8 mouse cellular contexts compared by ENCODE assay signal in the genomic region with DNA sequence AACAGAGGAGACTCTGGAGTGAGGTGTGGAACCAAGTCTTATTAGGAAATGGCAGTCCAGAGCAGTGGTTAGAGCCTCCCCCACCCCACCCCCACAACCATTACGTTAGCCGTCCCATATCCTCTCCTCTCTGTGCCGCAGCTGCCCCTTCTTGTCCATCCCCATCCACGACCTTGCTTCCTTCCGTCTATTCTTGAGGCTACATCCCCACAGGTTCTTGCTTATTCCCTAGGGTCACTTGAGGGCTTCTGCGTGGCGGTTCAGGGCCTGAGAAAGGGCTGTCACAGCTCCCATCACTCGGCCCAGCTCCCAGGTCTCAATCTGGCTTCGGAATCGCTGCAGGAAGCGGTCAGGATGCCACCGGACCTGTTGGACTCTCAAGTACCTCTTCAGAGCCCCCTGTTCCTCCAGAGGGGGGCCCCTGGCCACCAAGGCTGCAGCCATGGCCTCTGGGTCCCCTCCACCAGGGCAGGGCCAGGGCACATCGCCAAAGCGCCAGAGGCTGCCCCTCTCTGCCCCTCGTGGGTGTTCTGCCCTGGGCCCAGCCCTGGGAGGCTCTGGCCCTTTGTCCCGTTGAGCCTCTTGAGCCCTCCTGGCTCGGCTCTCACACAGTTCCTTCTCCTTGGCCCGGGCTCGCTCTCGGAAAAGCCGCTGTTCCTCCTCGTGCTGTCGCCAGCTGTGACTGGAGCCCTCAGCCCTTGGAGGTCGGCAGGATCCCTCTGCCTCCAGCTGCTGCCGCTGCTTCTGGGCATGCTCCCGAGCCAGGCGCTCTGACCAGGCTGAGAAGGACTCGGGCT. TPM values are rescaled to one million over a fixed set of nuclear protein-coding genes. Genes with fewer than 3 reads are reported as not detected.
A peak's percentile ranks its signal among the peaks of the same experiment; 100 is the strongest.
DNase-seq lines count a peak whose midpoint lies in the region; ATAC-seq and TF ChIP-seq lines count a peak whose summit lies in the region.

A gene (plus strand): TSS at position 679 of the 797 bp plus-strand sequence.

- ATAC-seq in heart, embryonic 14.5 days (ENCODE audit: insufficient number of reproducible peaks, insufficient read depth, low FRiP score, low read depth) = 0 out of 2 replicates have a peak, but pooled peaks have one; percentile 2
- ATAC-seq in limb, embryonic 14.5 days (ENCODE audit: low FRiP score, low read depth) = 0 out of 2 replicates have a peak, but pooled peaks have one; percentile 27

- no peak for TF ChIP-seq CTCF in cerebellum, adult 2 months (IDR thresholded peaks at IDR 0.05; ENCODE audit: borderline replicate concordance, insufficient read depth, low read depth, low read length)
- no peak for TF ChIP-seq CTCF in CH12.LX (conservative IDR thresholded peaks at IDR 0.05 in 1 of 2, IDR thresholded peaks at IDR 0.05 in 1 of 2; ENCODE audit: low read depth in 2 of 2, low read length in 2 of 2)

- no peak within 1 kb of the TSS for H3K9ac ChIP-seq in CH12.LX (ENCODE audit: insufficient read depth, low read depth)
- peak within 1 kb of the TSS; percentile 30; the same call in 1 of the 2 replicates for H3K9ac ChIP-seq in heart, embryonic 14.5 days (ENCODE audit: low read length)
- no peak within 1 kb of the TSS for H3K9ac ChIP-seq in limb, embryonic 14.5 days (ENCODE audit: low read depth, low read length, severe bottlenecking)

- dilution Hi-C loops in CH12.LX (cut with MboI; ENCODE audit: extremely low pct_ligation_motif_present, extremely low pct_unique_long_range_greater_than_20kb, low sequenced_read_pairs) = no loop called here

- in situ Hi-C loops in CH12.LX (cut with MboI; ENCODE audit: low pct_ligation_motif_present, low pct_unique_long_range_greater_than_20kb, low sequenced_read_pairs) = no loop called here

- TF ChIP-seq POLR2A in cerebellum, adult 2 months (IDR thresholded peaks at IDR 0.05; ENCODE audit: borderline replicate concordance, insufficient read depth, low read length) = no peak
- no peak for TF ChIP-seq POLR2A in CH12.LX (IDR thresholded peaks at IDR 0.05; ENCODE audit: low read depth, low read length)
- no peak for TF ChIP-seq POLR2A in limb, embryonic 14.5 days (IDR thresholded peaks at IDR 0.05; ENCODE audit: borderline replicate concordance, extremely low read depth, insufficient read depth, insufficient read length)

- whole genome bisulfite sequencing in cerebellum, adult 2 months = 66% methylated on average over 28 of the region's 28 CpGs
- 65% methylated on average over 28 of the region's 28 CpGs for WGBS in heart, embryonic 14.5 days
- 92% methylated on average over 25 of the region's 28 CpGs for WGBS in limb, embryonic 14.5 days

- no peaks in the 10 kb centered on the region for H3K9me3 ChIP-seq in CH12.LX (replicated peaks; ENCODE audit: low read length)
- H3K9me3 ChIP-seq in heart, embryonic 14.5 days (ENCODE audit: control insufficient read depth, low read length) = no peaks in the 10 kb centered on the region
- H3K9me3 ChIP-seq in limb, embryonic 14.5 days (ENCODE audit: control insufficient read depth, low read length) = no peaks in the 10 kb centered on the region

- no peak for TF ChIP-seq RAD21 in CH12.LX (IDR thresholded peaks at IDR 0.05; ENCODE audit: low read depth, low read length)

- H3K27me3 ChIP-seq in cerebellum, adult 2 months (ENCODE audit: control insufficient read depth, insufficient read depth, low read length) = no peaks in the 10 kb centered on the region
- no peaks in the 10 kb centered on the region for H3K27me3 ChIP-seq in CH12.LX (replicated peaks)
- no peaks in the 10 kb centered on the region for H3K27me3 ChIP-seq in heart, embryonic 14.5 days (ENCODE audit: control insufficient read depth, insufficient read depth, low read length)
- no peaks in the 10 kb centered on the region for H3K27me3 ChIP-seq in limb, embryonic 14.5 days (ENCODE audit: control insufficient read depth, insufficient read depth, low read length)

- no peak within 1 kb of the TSS for H3K4me3 ChIP-seq in cerebellum, adult 2 months (replicated peaks; ENCODE audit: insufficient read depth, low read depth, low read length)
- H3K4me3 ChIP-seq in CH12.LX (replicated peaks in 1 of 3; ENCODE audit: low read depth in 2 of 3, low read length in 2 of 3, poor library complexity in 1 of 3) = no peak within 1 kb of the TSS
- H3K4me3 ChIP-seq in heart, embryonic 14.5 days (ENCODE audit: control insufficient read depth in 1 of 2, insufficient read depth in 1 of 2, low read depth in 1 of 2, low read length in 2 of 2) = no peak within 1 kb of the TSS
- no peak within 1 kb of the TSS for H3K4me3 ChIP-seq in limb, embryonic 14.5 days (replicated peaks; ENCODE audit: low read length)

- TF ChIP-seq EP300 in CH12.LX (IDR thresholded peaks at IDR 0.05; ENCODE audit: low read length) = peak; percentile 42; the same call in 1 of the 2 replicates

- no peaks in the 10 kb centered on the region; the same call in none of the 2 replicates for H3K79me2 ChIP-seq in CH12.LX (replicated peaks; ENCODE audit: control insufficient read depth, extremely low read depth, insufficient read depth, poor library complexity, severe bottlenecking)

- H3K4me2 ChIP-seq in CH12.LX (ENCODE audit: insufficient read depth, low read depth, poor library complexity, severe bottlenecking) = peak within 1 kb of the TSS; percentile 43
- H3K4me2 ChIP-seq in heart, embryonic 14.5 days (ENCODE audit: low read length) = no peak within 1 kb of the TSS
- H3K4me2 ChIP-seq in limb, embryonic 14.5 days (replicated peaks; ENCODE audit: low read depth, low read length, severe bottlenecking) = no peak within 1 kb of the TSS

- H3K36me3 ChIP-seq in CH12.LX (replicated peaks in 1 of 2; ENCODE audit: control insufficient read depth in 1 of 2, insufficient read depth in 1 of 2, low read length in 1 of 2) = peaks cover 29 to 42% of the 10 kb centered on the region in 2 experiments
- peaks cover 43% of the 10 kb centered on the region for H3K36me3 ChIP-seq in heart, embryonic 14.5 days (ENCODE audit: control insufficient read depth, insufficient read depth, low read length)
- H3K36me3 ChIP-seq in limb, embryonic 14.5 days (ENCODE audit: control insufficient read depth, insufficient read depth, low read length) = peaks cover 31% of the 10 kb centered on the region

- peak within 1 kb of the TSS; percentile 46; the same call in 1 of the 2 replicates for H3K27ac ChIP-seq in cerebellum, adult 2 months (ENCODE audit: insufficient read depth, low read length)
- peak within 1 kb of the TSS; percentile 92 for H3K27ac ChIP-seq in CH12.LX (ENCODE audit: insufficient read depth, low read depth)
- H3K27ac ChIP-seq in heart, embryonic 14.5 days (replicated peaks in 1 of 2; ENCODE audit: control insufficient read depth in 1 of 2, insufficient read depth in 1 of 2, low read depth in 2 of 2, low read length in 2 of 2) = peak within 1 kb of the TSS; percentile 9 to 72; a peak in 2 of 4 replicates
- H3K27ac ChIP-seq in limb, embryonic 14.5 days (replicated peaks; ENCODE audit: low read depth, low read length) = no peak within 1 kb of the TSS

- peaks cover 15% of the 10 kb centered on the region for H3K4me1 ChIP-seq in cerebellum, adult 2 months (ENCODE audit: control insufficient read depth, insufficient read depth, low read length)
- H3K4me1 ChIP-seq in CH12.LX (ENCODE audit: control insufficient read depth in 1 of 2, insufficient read depth in 2 of 2) = peaks cover 27 to 74% of the 10 kb centered on the region in 2 experiments
- peaks cover 9 to 20% of the 10 kb centered on the region in 2 experiments for H3K4me1 ChIP-seq in heart, embryonic 14.5 days (ENCODE audit: control insufficient read depth in 2 of 2, insufficient read depth in 2 of 2, low read length in 2 of 2)
- no peaks in the 10 kb centered on the region for H3K4me1 ChIP-seq in limb, embryonic 14.5 days (ENCODE audit: control insufficient read depth, insufficient read depth, low read length)

- DNase-seq in cerebellum, adult 2 months = no peak
- no peak for DNase-seq in cerebellum, postnatal 4 days (ENCODE audit: low spot score in 2 of 2)
- DNase-seq in CH12.LX (ENCODE audit: extremely low read depth) = no peak
- DNase-seq in limb, embryonic 14.5 days (ENCODE audit: low spot score) = no peak
- DNase-seq in embryo, embryonic 10 days (ENCODE audit: low spot score) = no peak
- DNase-seq in thymus, postnatal 0 days (ENCODE audit: low spot score) = no peak
- DNase-seq in cerebellum, postnatal 25 days = no peak

TF ChIP-seq in CH12.LX, 34 proteins besides CTCF, POLR2A, EP300 and RAD21:
- TF ChIP-seq MAFK (IDR thresholded peaks at IDR 0.05; ENCODE audit: insufficient replicate concordance, low read length) (no peak), MEF2A (IDR thresholded peaks at IDR 0.05; ENCODE audit: borderline replicate concordance, low read depth, low read length) (no peak), CHD2 (IDR thresholded peaks at IDR 0.05; ENCODE audit: low read length) (peak; percentile 25; the same call in 1 of the 2 replicates), IRF4 (IDR thresholded peaks at IDR 0.05; ENCODE audit: low read depth, low read length) (no peak), MYC (IDR thresholded peaks at IDR 0.05; ENCODE audit: low read depth, low read length) (no peak)

RNA-seq across cellular contexts. Expression of the gene that starts here (rescaled TPM):
- not detected in 2 replicates for polyA plus RNA-seq in cerebellum, adult 2 months (2012; rRNA removed)
- total RNA-seq in CH12.LX (2012; rRNA removed) (not detected in 2 replicates), CH12.LX (2014; rRNA removed) (not detected in 2 replicates)
- not detected in 2 replicates for polyA plus RNA-seq in CH12.LX (2012; ENCODE audit: insufficient read length, low read depth)
- polyA plus RNA-seq in heart, embryonic 14.5 days (2014; fragmentation: Nextera tagmentation; extraction: Ambion mirVana) = 0.69 TPM in 1 of 2 replicates, not detected in the other
- 0.26 TPM in 1 of 2 replicates, not detected in the other for polyA plus RNA-seq in limb, embryonic 14.5 days (2012; rRNA removed)
- not detected in 2 replicates for polyA plus RNA-seq in limb, embryonic 14.5 days (2014; fragmentation: Nextera tagmentation; extraction: Ambion mirVana)
- polyA plus RNA-seq in thymus, postnatal 0 days (2015; fragmentation: Nextera tagmentation; extraction: Ambion mirVana) = 0.26 and 0.69 TPM in 2 replicates

Comparison
In these comparisons a context has a peak if more than half of its experiments do, and no peak if none do; other contexts are left out.
1. Peak in ATAC-seq, H3K27ac ChIP-seq and H3K9ac ChIP-seq in heart, embryonic 14.5 days; RNA of the gene not detected or under 1 TPM.
2. Peak in ATAC-seq in limb, embryonic 14.5 days; RNA of the gene not detected or under 1 TPM.